Mouse (Mus musculus) forebrain, embryonic 16.5 days (tissue): ENCODE results near the gene Nup85. TPM values are rescaled to one million over a fixed set of nuclear protein-coding genes. Genes with fewer than 3 reads are reported as not detected.

Experiments
- ATAC-seq: fragments of 200-750 bp; cut with Nextera tagmentation; 2 replicates; pipeline ENCODE4 v1.8.0; 2017; ENCODE audit warnings: mild to moderate bottlenecking, moderate library complexity
- H3K27ac ChIP-seq: fragments of 300-500 bp; sonication (generic); 2 replicates; pipeline ENCODE4 v1.5.1; 2014; ENCODE audit warnings: low read length, control low read depth
- H3K27me3 ChIP-seq: fragments of 300-500 bp; sonication (generic); replicated peaks from 2 replicates; pipeline ENCODE4 v1.6.1; 2014; ENCODE audit warnings: low read length; ENCODE audit not compliant: control insufficient read depth, insufficient read depth
- H3K36me3 ChIP-seq: fragments of 300-500 bp; sonication (generic); 2 replicates; pipeline ENCODE4 v1.6.1; 2014; ENCODE audit not compliant: control insufficient read depth, insufficient read depth
- H3K4me1 ChIP-seq: fragments of 300-500 bp; sonication (generic); replicated peaks from 2 replicates; pipeline ENCODE4 v1.6.1; 2014; ENCODE audit warnings: low read length; ENCODE audit not compliant: control insufficient read depth, insufficient read depth
- H3K4me2 ChIP-seq: fragments of 300-500 bp; sonication (generic); 2 replicates; pipeline ENCODE4 v1.6.1; 2014; ENCODE audit warnings: mild to moderate bottlenecking, low read length, control low read depth
- H3K4me3 ChIP-seq: fragments of 300-500 bp; sonication (generic); replicated peaks from 2 replicates; pipeline ENCODE4 v1.5.1; 2014; ENCODE audit warnings: mild to moderate bottlenecking, low read length, control low read depth
- H3K9ac ChIP-seq: fragments of 300-500 bp; sonication (generic); replicated peaks from 2 replicates; pipeline ENCODE4 v1.6.1; 2014; ENCODE audit warnings: low read depth, low read length, control low read depth
- H3K9me3 ChIP-seq: fragments of 300-500 bp; sonication (generic); 2 replicates; pipeline ENCODE4 v1.6.1; 2016; ENCODE audit warnings: low read length; ENCODE audit not compliant: control insufficient read depth
- WGBS: fragments of 180-500 bp; shearing (Covaris S2); extraction: QIAGEN DNeasy Blood & Tissue Kit; methylation state at CpG from one replicate; pipeline ENCODE4 v1.1.7; 2014; 5-methylcytosine and 5-hydroxymethylcytosine counted together
- polyA plus RNA-seq: library from polyadenylated mRNA; unstranded; fragments of >200 nt; fragmentation: Nextera tagmentation; extraction: Ambion mirVana; gene quantifications from 2 replicates; pipeline ENCODE4 v1.2.1, GENCODE M21; 2015

The Nup85 gene
- 138 and 144 TPM in 2 replicates for polyA plus RNA-seq

GRCm38 (mm10) chr11:115564064-115564809, at the start of gene Nup85:
Gene Nup85 (plus strand): TSS chr11:115564434.
- WGBS, result under 1% methylated on average over 42 of the region's 42 CpGs
- Histone ChIP-seq H3K27me3 (no peaks in the 10 kb centered on the region), H3K4me1 (peaks cover 14% of the 10 kb centered on the region), H3K9me3 (no peaks in the 10 kb centered on the region), H3K4me2 (peak within 1 kb of the TSS; percentile 97), H3K9ac (peak within 1 kb of the TSS; percentile 76), H3K4me3 (peak within 1 kb of the TSS; percentile 70), H3K36me3 (peaks cover 11% of the 10 kb centered on the region), H3K27ac (peak within 1 kb of the TSS; percentile 84)
- peak; percentile 95 for ATAC-seq

GRCm38 (mm10) chr11:115515021-115515420, 49.2 kb upstream of the Nup85 start:
- no peak overlapping the region for H3K4me3 ChIP-seq
- WGBS, result 63% methylated on average over 6 of the region's 6 CpGs
- no peaks in the 10 kb centered on the region for H3K27me3 ChIP-seq
- H3K36me3 ChIP-seq, result no peaks in the 10 kb centered on the region
- no peak overlapping the region for H3K9ac ChIP-seq
- no peak overlapping the region for H3K27ac ChIP-seq
- H3K9me3 ChIP-seq, result no peaks in the 10 kb centered on the region
- no peak overlapping the region for H3K4me2 ChIP-seq
- peaks cover 22% of the 10 kb centered on the region for H3K4me1 ChIP-seq
- ATAC-seq, result no peak

- H3K4me3 ChIP-seq, result no peak overlapping the region
- peaks cover 3% of the 10 kb centered on the region for H3K4me1 ChIP-seq
- no peak overlapping the region for H3K27ac ChIP-seq
- no peak for ATAC-seq
- no peaks in the 10 kb centered on the region for H3K27me3 ChIP-seq
- H3K9me3 ChIP-seq, result no peaks in the 10 kb centered on the region
- H3K9ac ChIP-seq, result no peak overlapping the region
- WGBS, result 75% methylated on average over 5 of the region's 5 CpGs
- no peaks in the 10 kb centered on the region for H3K36me3 ChIP-seq
- H3K4me2 ChIP-seq, result no peak overlapping the region
Measured at GRCm38 (mm10) chr11:115516942-115517341, 47.3 kb upstream of the Nup85 start.

GRCm38 (mm10) chr11:115518693-115519092, 45.5 kb upstream of the Nup85 start:
- no peak for ATAC-seq
- Histone ChIP-seq H3K4me1 (peaks cover 2% of the 10 kb centered on the region; the same call in 1 of the 2 replicates), H3K4me2 (no peak overlapping the region), H3K9me3 (no peaks in the 10 kb centered on the region), H3K9ac (no peak overlapping the region), H3K36me3 (peaks cover 5% of the 10 kb centered on the region), H3K4me3 (no peak overlapping the region), H3K27me3 (no peaks in the 10 kb centered on the region), H3K27ac (no peak overlapping the region)
- 76% methylated on average over 9 of the region's 9 CpGs for WGBS

- Histone ChIP-seq H3K4me1 (peaks cover 2% of the 10 kb centered on the region; the same call in 1 of the 2 replicates), H3K4me2 (no peak overlapping the region)
- no peak for ATAC-seq
Measured at GRCm38 (mm10) chr11:115519581-115519980, 44.7 kb upstream of the Nup85 start.

GRCm38 (mm10) chr11:115520218-115520617, 44.0 kb upstream of the Nup85 start:
- no peak for ATAC-seq
- no peaks in the 10 kb centered on the region for H3K9me3 ChIP-seq
- H3K9ac ChIP-seq, result no peak overlapping the region
- H3K4me3 ChIP-seq, result no peak overlapping the region
- peaks cover 5% of the 10 kb centered on the region for H3K36me3 ChIP-seq
- no peaks in the 10 kb centered on the region for H3K27me3 ChIP-seq
- H3K27ac ChIP-seq, result no peak overlapping the region
- H3K4me1 ChIP-seq, result no peaks in the 10 kb centered on the region
- no peak overlapping the region for H3K4me2 ChIP-seq
- WGBS, result 77% methylated on average over 2 of the region's 2 CpGs

More at GRCm38 (mm10) chr11:115519581-115519980, 44.7 kb upstream of the Nup85 start:
- Histone ChIP-seq H3K27me3 (no peaks in the 10 kb centered on the region), H3K4me3 (no peak overlapping the region), H3K36me3 (peaks cover 5% of the 10 kb centered on the region), H3K27ac (no peak overlapping the region), H3K9me3 (no peaks in the 10 kb centered on the region), H3K9ac (no peak overlapping the region)
- WGBS, result 90% methylated on average over 3 of the region's 3 CpGs

GRCm38 (mm10) chr11:115521080-115521479, 43.2 kb upstream of the Nup85 start:
- Histone ChIP-seq H3K4me1 (no peaks in the 10 kb centered on the region), H3K9ac (no peak overlapping the region), H3K27me3 (no peaks in the 10 kb centered on the region), H3K36me3 (peaks cover 9% of the 10 kb centered on the region), H3K9me3 (no peaks in the 10 kb centered on the region), H3K4me3 (no peak overlapping the region), H3K4me2 (no peak overlapping the region), H3K27ac (no peak overlapping the region)
- ATAC-seq, result no peak
- WGBS, result 86% methylated on average over 4 of the region's 4 CpGs

- no peak for ATAC-seq
- whole genome bisulfite sequencing, result 86% methylated on average over 2 of the region's 2 CpGs
- Histone ChIP-seq H3K36me3 (peaks cover 10% of the 10 kb centered on the region), H3K27me3 (no peaks in the 10 kb centered on the region), H3K4me2 (no peak overlapping the region), H3K27ac (no peak overlapping the region), H3K4me3 (no peak overlapping the region), H3K9me3 (no peaks in the 10 kb centered on the region), H3K9ac (no peak overlapping the region), H3K4me1 (no peaks in the 10 kb centered on the region)
Measured at GRCm38 (mm10) chr11:115522238-115522637, 42.0 kb upstream of the Nup85 start.

GRCm38 (mm10) chr11:115522703-115523102, 41.5 kb upstream of the Nup85 start:
- 60% methylated on average over 2 of the region's 2 CpGs for WGBS
- H3K27me3 ChIP-seq, result no peaks in the 10 kb centered on the region
- no peak overlapping the region for H3K4me3 ChIP-seq
- H3K4me1 ChIP-seq, result no peaks in the 10 kb centered on the region
- H3K27ac ChIP-seq, result no peak overlapping the region
- H3K36me3 ChIP-seq, result peaks cover 10% of the 10 kb centered on the region
- no peaks in the 10 kb centered on the region for H3K9me3 ChIP-seq
- no peak for ATAC-seq
- H3K9ac ChIP-seq, result no peak overlapping the region
- H3K4me2 ChIP-seq, result no peak overlapping the region
